Mouse (Mus musculus): Measurements from ENCODE around the gene Gm3238. TPM values are rescaled to one million over a fixed set of nuclear protein-coding genes. Genes with fewer than 3 reads are reported as not detected.

Gm3238 gene
- total RNA-seq, 2 experiments from 2014 or later, result not detected

DNA sequence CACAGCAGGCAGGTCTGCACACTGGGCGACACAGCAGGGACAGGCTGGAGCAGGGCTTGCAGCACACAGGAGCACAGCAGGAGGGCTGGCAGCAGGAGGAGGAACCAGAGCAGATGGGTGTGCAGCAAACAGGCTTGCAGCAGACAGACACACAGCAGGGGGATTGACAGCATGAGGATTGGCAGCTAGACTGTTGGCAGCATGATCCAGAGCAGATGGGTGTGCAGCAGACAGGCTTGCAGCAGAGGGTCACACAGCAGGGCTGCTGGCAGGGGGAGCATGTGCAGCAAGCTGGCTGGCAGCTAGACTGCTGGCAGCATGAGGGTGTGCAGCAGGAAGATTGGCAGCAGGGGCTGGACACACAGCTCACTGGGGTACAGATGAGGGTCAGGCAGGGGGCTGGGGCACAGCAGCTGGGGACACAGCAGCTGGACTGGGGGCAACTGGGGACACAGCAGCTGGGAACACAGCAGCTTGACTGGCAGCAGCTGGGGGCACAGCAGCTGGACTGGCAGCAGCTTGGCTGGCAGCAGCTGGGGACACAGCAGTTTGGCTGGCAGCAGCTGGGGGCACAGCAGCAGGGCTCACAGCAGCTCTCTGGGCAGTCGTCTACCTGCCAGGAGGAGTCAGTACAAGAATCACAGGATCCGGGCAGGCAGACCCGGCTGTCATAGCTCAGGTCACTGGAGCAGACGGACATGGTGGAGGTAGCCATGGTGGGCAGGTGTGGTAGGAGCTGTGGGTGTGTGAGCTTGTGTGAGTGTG lies 29.0 kb downstream of the Gm3238 start, which contains the start of gene Gm18596:
Gm18596 (minus strand) TSS at position 715 of the 765 bp plus-strand sequence.
- peak in 1 of 2 experiments; percentile 12 for DNase-seq

DNA sequence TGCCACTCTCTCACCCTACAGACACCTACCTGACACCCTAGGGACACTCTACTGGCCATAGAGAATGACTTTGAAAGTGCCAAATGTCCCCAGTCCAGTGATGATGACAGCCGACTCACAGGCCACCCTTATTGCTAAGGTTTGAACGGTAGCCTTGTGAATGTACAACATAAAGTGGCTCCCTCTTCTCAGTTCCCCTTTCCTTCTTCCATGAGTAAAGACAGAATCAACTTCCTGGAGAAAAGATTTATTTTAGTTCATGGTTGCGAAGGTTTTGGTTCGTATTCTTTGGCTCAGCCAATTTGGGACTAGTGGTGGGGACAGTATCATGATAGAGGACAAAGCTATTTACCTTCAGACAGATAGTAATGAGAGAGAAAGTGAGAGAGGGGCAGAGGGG lies 32.2 kb downstream of the Gm3238 start:
- no peak for DNase-seq

DNA sequence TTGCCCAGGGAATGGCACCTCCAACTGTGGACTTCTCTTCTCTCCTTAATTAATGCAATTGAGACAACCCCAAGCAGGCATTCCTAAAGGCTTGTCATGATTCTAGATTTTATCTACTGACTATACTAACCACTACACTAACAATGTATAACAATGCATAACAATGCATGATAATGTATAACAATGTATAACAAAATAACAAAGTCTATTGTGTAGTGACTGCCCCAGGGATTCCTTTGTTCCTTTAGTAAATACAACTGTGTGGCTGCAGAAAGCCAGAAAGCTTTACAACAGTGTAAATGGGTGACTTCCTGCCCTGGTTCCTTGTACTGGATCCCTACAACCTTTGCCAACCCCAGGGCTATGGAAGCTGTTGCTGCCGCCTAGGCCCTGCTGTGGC lies 35.2 kb downstream of the Gm3238 start:
- DNase-seq, result no peak

DNA sequence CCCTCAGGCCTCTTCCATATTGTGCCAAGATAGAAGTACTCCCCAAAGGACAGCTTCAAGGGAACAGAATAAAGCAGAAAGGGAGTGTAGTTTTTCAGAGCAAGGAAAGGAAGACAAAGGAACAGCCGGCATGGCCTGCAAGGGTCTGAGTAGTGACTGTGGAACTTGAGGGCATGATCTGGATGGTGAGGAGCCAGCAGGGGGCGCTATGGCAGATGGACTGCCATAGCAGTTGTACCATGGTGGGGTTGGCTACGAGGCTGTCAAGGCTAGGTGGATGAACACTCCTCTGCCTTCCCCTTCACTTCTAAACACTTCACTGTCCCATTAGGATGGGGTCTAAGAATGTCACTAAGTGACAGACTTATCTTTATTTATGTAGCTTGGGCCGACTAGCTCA lies 41.9 kb downstream of the Gm3238 start:
- DNase-seq, result no peak

DNA sequence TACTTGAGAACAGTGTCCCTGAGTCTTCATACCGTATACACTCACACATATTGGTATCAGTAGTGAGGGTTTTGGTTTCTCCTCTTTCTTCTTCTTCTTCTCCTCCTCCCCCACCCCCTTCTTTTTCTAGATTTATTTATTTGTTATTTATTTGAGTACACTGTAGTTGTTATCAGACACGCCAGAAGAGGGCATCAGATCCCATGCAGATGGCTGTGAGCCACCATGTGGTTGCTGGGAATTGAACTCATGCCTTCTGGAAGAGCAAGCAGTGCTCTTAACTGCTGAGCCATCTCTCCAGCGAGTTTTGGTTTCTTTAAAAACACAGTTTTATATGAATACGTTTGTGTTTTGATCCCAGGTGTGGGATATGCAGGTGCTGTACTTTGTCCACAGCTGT lies 42.8 kb downstream of the Gm3238 start:
- DNase-seq, result no peak

DNA sequence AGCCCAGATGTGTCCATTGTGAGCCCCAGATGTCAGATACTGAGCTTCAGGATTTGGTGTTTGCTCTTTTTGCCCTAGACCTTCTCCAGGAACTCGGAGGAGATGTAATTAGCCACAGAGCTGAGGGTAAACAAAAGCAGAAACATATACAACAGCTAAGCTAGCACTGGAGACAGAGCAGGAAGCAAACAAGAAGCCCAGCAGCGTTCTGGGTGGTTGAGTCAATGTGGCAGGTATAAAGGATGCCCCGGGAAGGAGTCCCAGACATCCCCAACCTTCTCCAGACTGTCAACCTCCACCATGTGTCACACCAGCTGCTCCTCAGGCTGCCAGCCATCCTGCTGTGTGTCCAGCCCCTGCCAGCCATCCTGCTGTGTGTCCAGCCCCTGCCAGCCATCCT lies 44.9 kb downstream of the Gm3238 start, which contains the start of gene Gm10100:
Gm10100 (plus strand) TSS at position 301 of the 400 bp plus-strand sequence.
- no peak for DNase-seq

DNA sequence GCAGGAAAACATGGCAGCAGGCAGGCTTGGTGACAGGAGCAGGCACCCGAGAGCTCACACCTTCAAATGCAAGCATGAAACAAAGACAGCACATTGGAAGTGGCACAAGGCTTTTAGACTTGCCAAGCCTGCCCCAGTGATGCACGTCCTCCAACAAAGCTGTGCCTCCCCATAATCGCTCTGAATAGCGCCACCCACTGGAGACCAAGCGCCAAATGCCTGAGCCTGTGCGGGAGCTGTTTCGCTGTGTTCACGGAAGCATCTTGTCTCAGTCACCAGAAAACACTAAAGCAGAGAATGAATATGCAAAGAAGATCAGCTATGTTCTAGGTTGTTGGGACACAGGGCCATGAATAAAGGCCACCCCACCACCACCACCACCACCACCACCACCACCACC lies 46.3 kb downstream of the Gm3238 start:
- no peak for DNase-seq

Other genes with a start within 250 kb of the Gm3238 start
- gene Itgb2, start 241.1 kb downstream of the Gm3238 start, total RNA-seq (2021), result 1 to 10 TPM; 3.6 TPM
- gene Pttg1ip, start 189.6 kb downstream of the Gm3238 start, total RNA-seq (2021), result 10 to 100 TPM; 68.2 to 69.0 TPM
- gene Sumo3, start 165.2 kb downstream of the Gm3238 start, total RNA-seq (2021), result 100 to 1,000 TPM; 127 TPM
- 10 to 100 TPM; 17.2 to 29.6 TPM for gene Gm49325, start 165.1 kb downstream of the Gm3238 start, total RNA-seq (2021)
- 10 to 100 TPM; 83.8 to 95.4 TPM for gene Ube2g2, start 149.1 kb downstream of the Gm3238 start, total RNA-seq (2021)
- gene Tspear, start 84.8 kb downstream of the Gm3238 start, total RNA-seq (2021), result not detected
- not detected for gene Gm19402, start 80.6 kb downstream of the Gm3238 start, total RNA-seq (2021)
- not detected for gene Gm9508, start 74.1 kb downstream of the Gm3238 start, total RNA-seq (2021)
- gene Gm10272, start 64.7 kb downstream of the Gm3238 start, total RNA-seq (2021), result not detected
- gene Gm10024, start 59.9 kb downstream of the Gm3238 start, total RNA-seq (2021), result not detected
- gene Gm10142, start 55.5 kb downstream of the Gm3238 start, total RNA-seq (2021), result not detected
- gene Krtap12-1, start 50.7 kb downstream of the Gm3238 start, total RNA-seq (2021), result not detected
- not detected for gene Gm10100, start 44.8 kb downstream of the Gm3238 start, total RNA-seq (2021)
- gene Gm18596, start 28.7 kb downstream of the Gm3238 start, total RNA-seq (2021), result not detected
- not detected for gene Gm9736, start 20.0 kb downstream of the Gm3238 start, total RNA-seq (2021)
- gene Gm3233, start 11.6 kb downstream of the Gm3238 start, total RNA-seq (2021), result not detected
- not detected for gene Gm7138, start 5.6 kb upstream of the Gm3238 start, total RNA-seq (2021)
- not detected for gene Gm3250, start 11.2 kb upstream of the Gm3238 start, total RNA-seq (2021)
- not detected for gene Gm7137, start 16.9 kb upstream of the Gm3238 start, total RNA-seq (2021)
- gene Gm9639, start 23.8 kb upstream of the Gm3238 start, total RNA-seq (2021), result not detected
- not detected for gene Gm19668, start 27.8 kb upstream of the Gm3238 start, total RNA-seq (2021)
- not detected for gene Gm9507, start 40.5 kb upstream of the Gm3238 start, total RNA-seq (2021)
- gene Gm2696, start 43.4 kb upstream of the Gm3238 start, total RNA-seq (2021), result not detected
- not detected for gene Krtap10-4, start 55.8 kb upstream of the Gm3238 start, total RNA-seq (2021)
- gene Krtap10-10, start 64.6 kb upstream of the Gm3238 start, total RNA-seq (2021), result not detected
- gene Gm36176, start 75.5 kb upstream of the Gm3238 start, total RNA-seq (2021), result not detected
- not detected for gene Gm10318, start 81.5 kb upstream of the Gm3238 start, total RNA-seq (2021)
- not detected for gene Gm3285, start 90.7 kb upstream of the Gm3238 start, total RNA-seq (2021)
- 1 to 10 TPM; 3.8 to 4.7 TPM for gene Lrrc3, start 131.2 kb upstream of the Gm3238 start, total RNA-seq (2021)
- 10 to 100 TPM; 30.3 to 40.0 TPM for gene Trpm2, start 199.2 kb upstream of the Gm3238 start, total RNA-seq (2021)
- 10 to 100 TPM; 34.6 to 37.4 TPM for gene 1810043G02Rik, start 207.2 kb upstream of the Gm3238 start, total RNA-seq (2021)
- gene Pfkl, start 238.8 kb upstream of the Gm3238 start, total RNA-seq (2021), result 100 to 1,000 TPM; 201 to 209 TPM

Data from layer of hippocampus, postnatal 36 days (tissue).